Mouse (Mus musculus) adrenal gland, postnatal 36 days (tissue): ENCODE results near the gene Tmem50a. TPM values are rescaled to one million over a fixed set of nuclear protein-coding genes. Genes with fewer than 3 reads are reported as not detected.
"Not testable (repeated sequence)": the region's sequence is repeated elsewhere in the genome, so short reads cannot be mapped to it uniquely, and the experiment has no call there.

ENCODE experiments used
- DNase-seq, 2 experiments: peaks; one replicate each; pipeline ENCODE4 v3.0.0; 2021; ENCODE audit warnings: mixed read lengths in 1 of 2
- total RNA-seq, 2 experiments: library from RNA; stranded (reverse); gene quantifications; 2 replicates each; pipeline ENCODE4 v1.2.3; 2021

The Tmem50a gene
- total RNA-seq, 2 experiments from 2014 or later, result 229 to 405 TPM

DNA sequence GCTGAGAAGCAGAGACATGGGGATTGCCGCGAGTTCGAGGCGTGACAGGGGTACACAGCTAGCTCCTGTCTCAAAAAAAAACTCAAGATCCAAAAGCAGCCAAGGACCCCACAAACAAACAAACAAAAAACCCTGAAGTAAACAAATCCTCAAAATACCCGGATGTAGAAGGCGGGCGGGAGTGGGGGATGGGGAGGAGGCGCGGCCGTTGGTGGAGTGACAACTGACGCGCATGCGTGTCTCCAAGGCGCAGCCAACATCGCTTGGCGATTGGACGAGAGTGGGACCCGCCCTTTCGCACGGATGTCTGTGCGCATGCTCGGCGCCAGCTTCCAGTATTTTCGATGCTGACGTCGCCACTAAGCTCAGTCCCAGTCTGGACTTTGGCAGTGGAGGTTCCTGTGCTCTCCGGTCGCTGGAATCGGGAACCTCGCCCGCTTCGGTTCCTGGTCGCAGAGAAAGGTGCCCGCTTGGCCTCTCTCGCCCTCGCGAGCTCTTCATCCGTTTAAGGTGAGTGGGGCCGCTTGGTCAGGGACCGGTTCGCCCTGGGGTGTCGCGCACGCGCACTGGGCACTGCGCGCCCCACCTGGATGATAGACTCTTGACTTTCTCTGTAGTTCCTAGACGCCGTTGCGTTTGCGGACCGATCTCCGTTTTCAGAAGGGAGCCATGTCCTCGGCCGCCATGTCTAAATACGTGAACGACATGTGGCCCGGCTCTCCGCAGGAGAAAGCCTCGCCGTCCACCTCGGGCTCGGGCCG lies 8.6 kb upstream of the Tmem50a start, which contains the start of gene Rsrp1:
Gene Rsrp1, plus strand, starts transcription at position 335 of the 761 bp plus-strand sequence.
- peak; percentile 97 for DNase-seq

- DNase-seq, result peak; percentile 80 to 89
Observed at GRCm38 (mm10) chr4:134922925-134923244, 8.1 kb upstream of the Tmem50a start.

GRCm38 (mm10) chr4:134922111-134922924 lies 7.5 kb upstream of the Tmem50a start:
- DNase-seq, result peak; percentile 28 to 37

- DNase-seq, result no peak
Observed at GRCm38 (mm10) chr4:134921703-134922102, 6.9 kb upstream of the Tmem50a start.

- DNase-seq, result no peak
Observed at GRCm38 (mm10) chr4:134920631-134921030, 5.8 kb upstream of the Tmem50a start.

- no peak for DNase-seq
Observed at GRCm38 (mm10) chr4:134919733-134920540, 5.1 kb upstream of the Tmem50a start.

GRCm38 (mm10) chr4:134918381-134918780 lies 3.6 kb upstream of the Tmem50a start:
- peak; percentile 74 to 77 for DNase-seq

DNA sequence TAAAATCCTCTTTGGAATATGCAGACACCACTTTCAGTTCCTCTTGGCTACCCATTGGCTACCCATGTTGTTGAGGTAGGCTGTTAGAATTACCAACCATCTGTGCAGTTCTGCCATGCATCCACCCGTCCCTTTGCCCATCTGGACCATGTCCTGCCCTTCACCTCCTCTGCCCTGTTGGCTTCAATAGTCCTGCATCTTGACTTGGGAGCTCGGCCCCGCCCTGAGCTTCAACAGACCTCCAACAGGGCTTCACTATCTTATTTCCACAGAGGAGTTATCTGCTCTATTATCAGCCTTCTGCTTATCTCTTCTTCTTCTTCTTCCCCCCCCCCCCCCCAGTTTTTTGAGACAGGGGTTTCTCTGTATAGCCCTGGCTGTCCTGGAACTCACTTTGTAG lies 2.4 kb upstream of the Tmem50a start:
- DNase-seq, result no peak

GRCm38 (mm10) chr4:134915223-134916050 lies 613 bp upstream of the Tmem50a start:
- no peak for DNase-seq

- DNase-seq, result no peak
Observed at GRCm38 (mm10) chr4:134914122-134914863, 531 bp downstream of the Tmem50a start.

DNA sequence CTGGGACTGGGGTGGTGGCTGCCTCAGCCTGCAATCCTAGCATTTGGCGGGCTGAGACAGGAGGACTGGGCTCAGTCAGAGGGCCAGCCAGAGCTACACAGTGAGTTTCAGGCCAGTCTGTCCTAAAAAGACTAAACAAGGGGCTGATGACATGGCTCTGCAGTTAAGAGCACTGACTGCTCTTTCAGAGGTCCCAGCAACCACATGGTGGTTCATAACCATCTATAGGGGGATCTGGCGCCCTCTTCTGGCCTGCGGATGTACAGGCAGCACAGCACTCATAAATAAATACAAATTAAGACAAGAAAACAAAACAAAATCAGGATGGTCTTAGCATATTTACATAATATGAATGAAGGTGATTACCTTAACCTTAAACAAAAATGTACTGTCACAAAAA lies 1.4 kb downstream of the Tmem50a start:
- peak; percentile 86 to 87 for DNase-seq

- DNase-seq, result not testable (repeated sequence)
Observed at GRCm38 (mm10) chr4:134911406-134911805, 3.4 kb downstream of the Tmem50a start.

DNA sequence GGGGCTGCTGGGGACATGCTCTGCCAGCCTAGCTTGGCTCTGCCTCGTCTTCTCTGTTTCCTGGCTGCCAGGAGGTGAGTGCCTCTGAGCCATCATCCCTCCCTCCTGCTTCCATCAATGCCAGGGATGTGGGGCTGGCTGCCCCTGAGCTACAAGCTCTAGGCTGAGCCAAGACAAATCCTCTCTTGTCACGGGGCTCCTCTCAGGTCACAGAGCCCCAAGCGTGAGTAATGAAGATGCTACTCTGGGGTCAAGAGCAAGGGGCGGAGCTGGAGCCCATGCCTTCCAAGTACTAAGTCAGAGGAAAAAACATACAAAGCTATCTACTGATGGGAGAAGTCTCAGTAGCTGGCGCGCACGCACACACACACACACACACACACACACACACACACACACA lies 11.8 kb downstream of the Tmem50a start:
- DNase-seq, result peak; percentile 69 to 82

DNA sequence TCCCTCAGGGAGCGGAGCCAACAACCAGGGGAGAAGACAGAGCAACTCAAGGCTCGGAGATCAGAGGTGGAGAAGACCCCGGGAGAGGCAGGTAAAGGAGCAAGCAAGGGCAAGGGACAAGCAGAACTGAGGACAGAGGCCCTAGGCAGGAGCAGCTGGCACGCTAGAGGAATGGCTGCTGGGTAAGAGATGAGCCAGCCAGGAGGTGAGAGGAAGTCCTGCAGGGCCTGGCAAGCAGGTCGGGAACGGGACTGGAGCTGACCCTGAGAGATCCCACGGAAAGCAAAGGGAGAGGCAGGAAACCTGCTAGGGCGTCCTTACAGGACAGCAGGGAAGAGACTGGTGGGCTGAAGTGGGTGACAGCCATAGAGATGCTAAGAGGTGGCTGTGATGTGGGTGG lies 13.7 kb downstream of the Tmem50a start:
- DNase-seq, result no peak

DNA sequence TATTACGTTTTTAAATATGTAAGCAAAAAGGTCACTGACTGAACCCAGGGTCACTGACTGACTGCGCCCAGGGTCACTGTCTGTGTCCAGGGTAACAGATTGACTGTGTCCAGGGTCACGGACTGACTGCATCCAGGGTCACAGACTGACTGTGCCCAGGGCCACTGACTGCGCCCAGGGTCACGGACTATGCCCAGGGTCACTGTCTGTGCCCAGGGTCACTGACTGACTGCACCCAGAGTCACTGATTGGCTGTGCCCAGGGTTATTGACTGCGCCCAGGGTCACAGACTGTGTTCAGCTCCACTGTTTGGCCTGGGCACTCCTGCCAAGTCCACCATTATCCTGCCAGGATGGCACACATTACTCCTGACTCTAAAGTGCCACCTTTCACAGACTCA lies 17.6 kb downstream of the Tmem50a start:
- peak; percentile 74 to 88 for DNase-seq

DNA sequence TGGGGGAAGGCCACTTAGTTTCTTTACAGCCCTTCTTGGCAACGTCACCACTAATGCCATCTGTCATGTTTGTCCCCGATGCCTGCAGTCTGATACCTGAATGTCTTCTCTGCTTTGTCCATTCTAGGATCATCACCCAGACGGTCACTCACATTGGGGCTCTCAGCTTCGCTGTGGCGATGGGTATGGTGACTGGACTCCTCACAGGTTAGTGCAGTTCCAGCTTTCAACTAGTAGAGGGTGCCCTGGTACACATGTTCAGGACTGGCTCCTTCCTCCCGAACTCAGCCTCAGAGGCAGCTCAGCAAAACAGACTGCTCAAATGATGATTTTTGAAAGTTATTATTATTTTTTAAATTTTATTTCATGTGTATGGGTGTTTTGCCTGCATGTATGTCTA lies 22.7 kb downstream of the Tmem50a start:
- DNase-seq, result peak; percentile 74 to 75

DNA sequence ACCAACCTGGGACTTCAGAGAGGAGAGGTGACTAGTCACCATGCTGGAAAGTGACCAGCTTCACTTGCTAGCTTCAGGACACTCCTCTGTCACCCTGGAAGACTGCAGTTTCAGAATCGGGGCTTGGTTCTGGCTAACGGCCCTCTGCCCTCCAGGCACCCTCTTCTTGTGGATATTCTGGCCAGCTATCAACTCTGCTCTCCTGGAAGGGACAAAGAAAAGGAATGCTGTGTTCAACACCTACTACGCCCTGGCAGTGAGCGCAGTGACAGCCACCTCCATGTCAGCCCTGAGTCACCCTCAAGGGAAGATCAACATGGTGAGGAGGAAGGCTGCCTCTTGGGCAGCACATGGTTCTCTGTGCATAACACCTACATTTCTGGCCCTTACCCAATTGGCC lies 30.5 kb downstream of the Tmem50a start:
- no peak for DNase-seq

DNA sequence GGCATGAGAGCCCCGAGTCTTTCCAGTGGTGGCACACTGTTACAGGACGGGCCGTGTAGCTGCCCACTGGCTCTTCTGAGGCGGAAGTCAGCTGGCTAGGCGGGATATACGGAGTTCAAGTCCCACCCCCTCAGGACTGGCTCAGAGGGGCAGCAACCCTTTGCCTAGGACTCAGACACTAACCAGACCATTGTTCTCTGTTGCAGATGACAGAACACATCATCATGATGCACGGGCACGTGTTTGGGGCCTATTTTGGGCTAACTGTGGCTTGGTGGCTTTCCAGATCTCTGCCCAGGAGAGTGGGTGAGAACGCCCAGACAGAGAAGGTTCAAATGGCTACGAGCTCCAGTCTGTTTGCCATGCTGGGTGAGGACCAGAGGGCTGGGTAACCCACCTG lies 31.0 kb downstream of the Tmem50a start:
- DNase-seq, result no peak

DNA sequence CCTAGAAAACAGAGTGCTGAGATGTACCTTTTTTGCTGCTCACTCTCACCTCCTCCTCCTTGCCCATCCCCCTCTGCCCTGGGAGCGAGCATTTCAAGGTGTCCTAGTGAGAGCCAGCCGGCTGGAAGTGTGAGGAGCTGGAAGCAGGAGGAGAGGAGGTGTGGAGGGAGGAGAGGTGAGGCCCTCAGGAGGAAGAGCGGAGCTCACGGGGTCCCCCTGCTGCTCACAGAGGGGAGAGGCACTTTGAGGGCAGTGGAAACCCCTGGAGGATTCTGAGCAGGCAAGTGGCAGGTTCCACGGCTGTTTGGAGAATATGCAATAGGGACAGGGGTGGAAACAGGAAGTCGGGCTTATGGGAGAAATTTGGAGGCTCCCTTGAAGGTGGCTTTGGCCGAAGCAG lies 31.6 kb downstream of the Tmem50a start:
- peak; percentile 39 to 58 for DNase-seq

DNA sequence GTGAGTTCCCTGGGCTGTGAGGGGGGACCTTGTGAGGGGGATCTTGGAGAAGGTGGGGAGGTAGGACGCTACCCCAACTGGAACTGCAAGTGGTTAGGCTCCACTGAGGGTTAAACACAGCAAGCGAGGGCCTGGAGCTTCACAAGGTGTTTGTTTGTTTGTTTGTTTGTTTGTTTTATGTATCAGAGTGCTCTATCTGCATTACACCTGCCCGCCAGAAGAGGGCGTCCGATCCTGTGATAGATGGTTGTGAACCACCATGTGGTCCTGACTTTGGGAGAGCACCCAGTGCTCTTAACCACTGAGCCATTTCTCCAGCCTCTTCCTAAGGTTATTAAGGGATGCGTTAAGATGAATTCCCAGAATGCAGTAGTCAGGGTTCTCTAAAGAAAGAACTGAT lies 34.8 kb downstream of the Tmem50a start:
- peak; percentile 44 to 50 for DNase-seq
